Mouse (Mus musculus): Measurements from ENCODE around the gene Zfp787.
A peak's percentile ranks its signal among the peaks of the same experiment; 100 is the strongest.
"Not testable (repeated sequence)": the region's sequence is repeated elsewhere in the genome, so short reads cannot be mapped to it uniquely, and the experiment has no call there.

Zfp787 gene

GRCm38 (mm10) chr7:6161541-6161940, 5.7 kb upstream of the Zfp787 start:
- no peak for DNase-seq

DNA sequence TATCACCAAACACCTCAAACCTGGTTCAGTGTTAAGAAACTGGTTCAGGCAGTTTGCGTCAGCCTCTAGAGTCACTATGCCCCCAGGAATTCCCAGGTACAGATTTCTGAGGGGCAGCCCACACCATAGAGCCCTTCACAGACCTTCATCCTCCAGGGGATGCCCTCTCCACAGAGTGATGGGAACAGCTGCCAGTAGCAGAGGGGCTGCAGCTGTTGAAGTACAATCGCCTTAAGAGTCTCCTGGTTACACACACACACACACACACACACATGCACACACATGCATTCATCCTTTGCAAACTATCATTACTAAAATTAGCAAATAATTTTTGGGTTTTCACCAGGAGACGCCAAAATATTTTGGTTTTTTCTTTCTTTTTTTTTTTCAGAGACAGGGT, 3.8 kb upstream of the Zfp787 start:
- DNase-seq: no peak

DNA sequence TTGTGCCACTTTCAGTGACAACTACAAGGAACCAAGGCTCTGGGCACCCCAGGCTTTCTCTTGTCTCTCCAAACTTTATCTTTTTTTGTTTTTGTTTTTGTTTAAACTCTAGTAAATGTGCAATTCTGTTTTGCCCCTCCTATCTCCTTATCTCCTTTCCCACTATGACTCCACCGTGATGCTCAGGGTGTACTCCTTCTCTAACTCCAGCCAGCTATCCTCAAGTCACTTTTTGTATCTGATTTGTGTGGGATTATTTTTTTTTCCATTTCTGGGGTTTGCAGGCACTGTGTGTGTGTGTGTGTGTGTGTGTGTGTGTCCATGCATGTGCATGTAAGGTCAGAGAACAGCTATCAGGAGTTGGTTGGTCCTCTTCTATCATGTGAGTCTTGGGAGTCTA, 1.7 kb upstream of the Zfp787 start:
- DNase-seq: no peak

- DNase-seq: no peak
Measured at GRCm38 (mm10) chr7:6156901-6157472, 1.2 kb upstream of the Zfp787 start.

- peak; percentile 88 for DNase-seq
Measured at GRCm38 (mm10) chr7:6155031-6155872, 545 bp downstream of the Zfp787 start.

DNA sequence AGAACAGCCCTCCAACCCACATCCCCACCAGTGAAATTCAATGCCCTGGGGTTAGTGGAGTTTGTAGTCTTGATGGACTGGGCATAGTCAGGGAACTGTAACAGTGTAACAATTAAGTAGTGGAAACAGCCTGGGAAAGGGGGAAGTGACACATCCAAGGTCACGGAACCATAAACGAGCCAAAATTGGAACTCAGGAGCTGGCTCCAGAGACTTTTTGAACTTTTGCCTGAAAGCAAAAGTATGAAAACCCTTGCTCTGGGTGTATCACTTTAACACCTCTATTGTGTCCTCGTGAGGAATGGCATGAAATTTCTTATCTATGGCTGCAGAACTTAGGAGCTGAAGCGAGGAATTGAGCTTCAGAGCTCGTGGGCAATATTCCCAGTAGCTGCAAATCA, 1.6 kb downstream of the Zfp787 start:
- no peak for DNase-seq

DNA sequence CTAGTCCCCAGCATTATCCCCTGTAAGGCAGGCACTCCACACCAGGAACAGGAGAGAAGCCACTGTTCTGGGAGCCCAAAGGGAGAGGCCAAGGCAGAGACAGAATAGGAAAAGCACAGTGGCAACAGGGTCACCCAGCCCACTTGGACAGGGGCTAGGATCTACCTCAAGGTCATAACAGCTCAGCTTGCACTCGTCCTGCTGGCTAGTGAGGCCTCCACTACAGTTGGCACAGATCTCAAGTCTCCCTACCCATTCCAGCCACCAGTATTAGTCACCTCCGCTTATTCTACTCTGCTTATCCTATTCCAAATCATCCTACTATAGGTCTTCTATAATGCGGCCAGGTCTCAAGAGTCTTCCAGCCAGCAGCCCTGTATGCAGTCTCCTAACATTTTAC, 2.7 kb downstream of the Zfp787 start:
- DNase-seq: no peak

DNA sequence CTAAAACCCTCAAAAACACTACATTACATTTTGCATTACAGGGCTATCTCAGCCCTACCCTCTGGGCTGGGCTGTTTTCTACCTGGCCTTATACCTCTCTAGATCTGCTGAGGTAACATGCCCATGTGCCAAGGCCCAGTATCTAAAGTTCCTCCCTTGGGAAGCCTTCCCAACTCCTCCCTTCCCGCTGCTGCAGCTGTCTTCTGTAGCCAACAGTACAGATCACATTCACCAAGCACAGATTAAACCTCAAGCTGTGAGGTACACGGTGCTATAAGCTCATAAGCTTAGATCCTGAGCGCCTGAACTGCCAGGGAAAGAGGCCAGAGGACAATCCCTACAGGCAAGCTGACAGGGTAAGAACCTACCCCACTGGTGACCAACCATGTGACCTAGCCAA, 3.8 kb downstream of the Zfp787 start:
- peak; percentile 30 for DNase-seq

DNA sequence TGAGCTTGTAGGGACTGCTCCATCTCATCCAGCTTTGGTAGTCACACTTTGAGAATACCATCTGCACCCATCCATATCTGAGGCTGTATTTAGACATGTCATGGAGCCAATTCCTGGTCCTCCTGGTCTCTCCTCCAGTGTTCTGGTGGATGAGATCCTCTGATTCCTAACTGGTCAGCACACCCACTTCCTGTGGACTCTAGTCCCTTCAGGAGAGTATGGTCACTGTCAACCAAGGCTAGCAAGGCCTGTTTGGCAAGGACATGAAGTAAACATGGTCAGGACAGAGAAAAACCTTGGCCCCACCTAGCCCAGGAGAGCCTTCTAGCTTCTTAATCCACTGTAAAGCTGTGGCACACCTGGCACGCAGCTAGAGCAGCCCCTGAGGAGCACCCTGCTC, 4.5 kb downstream of the Zfp787 start:
- DNase-seq: peak; percentile 24

- no peak for DNase-seq
Measured at GRCm38 (mm10) chr7:6147688-6148087, 8.1 kb downstream of the Zfp787 start.

GRCm38 (mm10) chr7:6146982-6147325, 8.8 kb downstream of the Zfp787 start:
- DNase-seq: no peak

- no peak for DNase-seq
Measured at GRCm38 (mm10) chr7:6146194-6146981, 9.4 kb downstream of the Zfp787 start.

GRCm38 (mm10) chr7:6145423-6146188, 10.2 kb downstream of the Zfp787 start:
- no peak for DNase-seq

DNA sequence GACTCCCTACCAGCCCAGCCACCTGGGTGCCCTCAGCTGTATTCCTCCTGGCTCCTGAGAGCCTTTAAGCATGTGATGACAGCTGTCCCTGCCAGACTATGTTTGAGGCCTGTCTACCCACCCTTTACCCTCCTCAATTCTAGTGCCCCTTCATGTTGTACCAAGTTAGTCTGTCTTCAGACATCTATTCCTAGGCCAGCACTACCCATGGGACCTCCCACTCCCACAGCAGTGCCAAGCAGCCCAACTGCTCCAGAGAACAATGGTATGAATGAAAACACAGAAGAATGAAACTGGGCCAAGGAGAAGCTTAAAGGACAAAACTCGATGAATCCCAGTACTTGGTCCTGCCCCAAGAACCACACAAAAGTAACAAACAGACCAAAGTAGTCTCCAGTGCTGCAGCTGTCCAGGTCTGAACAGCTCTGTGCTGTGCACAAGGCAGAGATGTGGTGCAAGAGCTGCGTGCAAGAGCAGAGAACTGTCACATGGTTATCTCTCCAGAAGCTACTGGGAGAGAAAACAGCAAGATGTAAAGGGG, 11.7 kb downstream of the Zfp787 start:
- DNase-seq: no peak

DNA sequence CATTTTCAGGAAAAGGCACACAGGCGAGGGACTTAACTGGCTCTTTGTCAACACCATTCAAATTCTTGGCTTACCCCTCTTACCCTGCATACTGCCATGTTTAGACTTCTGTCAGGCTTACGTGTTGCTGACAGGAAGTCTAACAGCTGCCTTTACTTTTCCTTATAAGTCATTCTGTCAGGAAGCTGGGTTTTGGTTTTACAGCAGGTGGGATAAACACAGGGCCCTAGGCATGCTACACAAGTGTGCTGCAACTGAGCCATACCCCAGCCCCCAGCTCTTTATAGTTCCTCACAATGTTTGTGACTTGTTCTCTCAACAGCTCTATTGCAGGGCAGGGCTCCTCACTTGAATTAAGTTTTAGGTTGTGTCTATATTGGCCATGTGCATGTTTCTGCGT, 16.5 kb downstream of the Zfp787 start:
- no peak for DNase-seq

DNA sequence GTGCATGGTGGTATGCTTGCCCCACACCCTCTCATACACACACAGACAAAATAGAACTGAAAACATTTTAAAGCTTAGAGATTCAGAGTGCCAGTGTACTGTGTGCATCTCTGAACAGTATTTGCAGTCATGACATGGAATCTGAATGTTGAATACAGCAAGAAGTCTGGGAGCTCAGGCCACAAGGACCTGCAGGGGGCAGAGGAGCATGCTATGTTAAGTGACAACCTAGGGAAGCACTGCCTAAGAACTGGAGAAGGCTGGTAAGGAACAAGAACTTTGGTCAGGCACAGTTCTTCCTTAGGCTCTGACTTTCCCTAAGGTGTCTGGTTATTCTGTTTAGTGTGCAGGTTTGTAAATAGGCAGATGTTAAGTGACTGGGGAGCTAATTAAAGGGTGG, 19.3 kb downstream of the Zfp787 start:
- no peak for DNase-seq

GRCm38 (mm10) chr7:6132646-6133045, 23.2 kb downstream of the Zfp787 start:
- no peak for DNase-seq

DNA sequence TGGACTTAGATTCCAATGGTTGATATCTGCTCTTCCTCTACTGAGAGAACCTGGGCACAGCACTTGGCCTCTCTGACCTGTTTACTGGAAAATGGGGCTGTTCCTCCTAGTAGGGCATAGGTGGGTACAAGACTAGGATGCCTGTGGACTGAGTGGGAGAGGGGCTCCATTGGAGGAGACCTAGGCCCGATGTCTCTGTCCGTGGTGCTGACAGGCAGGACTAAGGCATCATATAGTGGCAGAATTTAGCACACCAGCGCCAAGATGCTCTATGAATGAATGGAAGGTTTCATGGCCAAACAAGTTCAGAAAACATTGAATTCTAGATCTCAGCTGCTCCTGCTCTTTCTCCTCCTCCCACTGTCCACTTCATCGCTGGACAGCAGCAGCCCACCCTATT, 25.5 kb downstream of the Zfp787 start:
- DNase-seq: no peak

DNA sequence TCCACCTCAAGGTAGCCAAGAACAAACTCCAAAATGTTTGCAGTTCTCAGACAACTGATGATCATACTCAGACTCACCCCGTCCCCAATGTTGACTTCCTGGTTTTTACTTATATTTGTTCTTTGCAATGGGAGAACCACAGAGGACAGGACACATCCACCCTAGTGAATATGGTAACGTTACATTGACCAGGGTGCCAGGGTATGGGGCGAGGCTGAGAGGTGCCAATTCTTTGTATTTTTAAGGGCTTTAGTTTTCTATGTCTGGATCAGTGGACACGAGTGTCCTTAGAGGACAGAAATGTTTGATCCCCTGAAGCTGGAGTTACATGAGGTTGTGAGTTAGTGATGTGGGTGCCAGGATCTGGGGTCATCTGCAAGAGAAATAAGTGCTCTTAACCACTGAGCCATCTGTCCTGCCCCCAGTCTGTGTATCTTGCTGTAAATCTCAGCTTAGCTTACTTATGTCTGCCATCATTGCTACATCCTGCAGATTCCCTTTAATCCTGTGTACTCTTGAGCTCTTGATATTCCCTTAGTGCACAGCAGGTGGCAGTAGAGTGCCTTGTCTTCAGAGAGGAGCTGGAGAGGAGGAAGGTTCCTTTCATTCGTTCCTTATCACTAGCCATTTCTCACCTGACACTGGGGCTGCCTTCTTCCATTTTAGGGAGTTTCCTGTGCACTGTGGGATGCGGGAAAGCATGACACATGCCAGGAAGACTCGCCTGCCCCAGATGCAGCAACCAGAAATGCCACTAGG, 28.9 kb downstream of the Zfp787 start:
- DNase-seq: peak; percentile 77

DNA sequence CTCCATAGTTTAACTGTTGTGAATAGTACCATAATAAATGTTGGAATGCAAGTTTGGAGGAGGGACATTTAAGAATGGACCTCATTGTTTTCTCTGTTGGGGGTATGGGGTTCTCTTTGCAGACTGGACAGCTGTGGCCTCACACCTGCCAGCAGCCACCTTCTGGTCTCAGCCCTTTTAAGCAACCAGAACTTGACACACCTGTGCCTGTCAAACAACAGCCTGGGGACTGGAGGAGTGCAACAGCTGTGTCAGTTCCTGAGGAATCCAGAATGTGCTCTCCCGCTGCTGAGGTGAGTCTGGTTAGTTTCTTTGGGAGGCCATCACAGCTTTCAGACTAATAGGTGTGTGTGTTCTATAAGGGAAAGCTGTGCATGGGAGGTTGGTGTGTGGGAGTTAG, 34.7 kb downstream of the Zfp787 start:
- DNase-seq: not testable (repeated sequence)

DNA sequence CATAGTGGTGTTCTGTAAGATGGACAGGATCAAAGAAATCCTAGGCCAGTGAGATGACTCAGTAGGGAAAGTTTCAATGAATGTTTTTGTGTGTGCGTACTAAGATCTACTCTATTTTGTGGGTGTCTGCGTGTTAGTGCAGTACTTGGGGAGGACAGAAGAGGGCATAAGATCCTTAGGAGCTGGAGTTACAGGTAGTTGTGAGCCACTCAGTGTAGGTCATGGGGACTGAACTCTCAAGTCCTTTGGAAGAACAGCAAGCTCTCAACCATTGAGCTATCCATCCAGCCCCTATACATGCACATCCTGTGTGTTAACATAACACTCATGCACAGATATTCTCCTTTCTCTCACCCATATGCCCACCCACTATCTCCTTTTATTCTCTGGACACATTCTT, 35.7 kb downstream of the Zfp787 start:
- not testable (repeated sequence) for DNase-seq

GRCm38 (mm10) chr7:6119501-6119900, 36.3 kb downstream of the Zfp787 start:
- DNase-seq: no peak

Data from cerebellum, adult 11-12 months (tissue).